Mouse (Mus musculus) heart, adult 2 months (tissue): Measurements from ENCODE around the gene Gm29666.

Experiments
- CTCF ChIP-seq: fragments of 200-600 bp; IDR thresholded peaks from 2 replicates; pipeline ENCODE4 v1.8.1; 2022; ENCODE audit warnings: antibody characterized with exemption, mild to moderate bottlenecking, moderate library complexity
- POLR2A ChIP-seq: fragments of 200-500 bp; IDR thresholded peaks from 2 replicates; pipeline ENCODE4 v1.6.1; 2011; ENCODE audit warnings: mild to moderate bottlenecking, low read depth, low read length, control low read depth; ENCODE audit not compliant: insufficient read depth

DNA sequence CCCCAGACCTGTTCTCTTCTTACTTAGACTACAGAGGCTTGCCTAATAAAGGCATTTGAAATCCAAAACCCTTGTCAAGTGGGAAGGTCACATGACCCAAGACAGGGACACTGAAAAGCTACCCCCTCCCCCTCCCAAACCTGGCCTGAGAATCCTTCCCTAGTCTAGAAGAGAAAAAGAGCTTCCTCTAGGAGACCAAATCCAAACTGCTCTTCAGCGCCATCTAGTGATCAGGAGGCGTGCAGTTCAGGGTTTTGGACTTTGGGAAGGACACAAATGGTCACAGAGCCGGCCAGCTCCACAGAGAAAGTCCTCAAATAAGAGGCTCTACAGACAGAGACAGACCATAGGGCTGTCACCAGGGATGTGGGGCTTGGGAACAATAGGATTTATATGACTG, 28.2 kb downstream of the Gm29666 start:
- no peak for TF ChIP-seq POLR2A
- TF ChIP-seq CTCF = no peak; the same call in none of the 2 replicates
